24 mouse cellular contexts compared by ENCODE assay signal in the genomic region with DNA sequence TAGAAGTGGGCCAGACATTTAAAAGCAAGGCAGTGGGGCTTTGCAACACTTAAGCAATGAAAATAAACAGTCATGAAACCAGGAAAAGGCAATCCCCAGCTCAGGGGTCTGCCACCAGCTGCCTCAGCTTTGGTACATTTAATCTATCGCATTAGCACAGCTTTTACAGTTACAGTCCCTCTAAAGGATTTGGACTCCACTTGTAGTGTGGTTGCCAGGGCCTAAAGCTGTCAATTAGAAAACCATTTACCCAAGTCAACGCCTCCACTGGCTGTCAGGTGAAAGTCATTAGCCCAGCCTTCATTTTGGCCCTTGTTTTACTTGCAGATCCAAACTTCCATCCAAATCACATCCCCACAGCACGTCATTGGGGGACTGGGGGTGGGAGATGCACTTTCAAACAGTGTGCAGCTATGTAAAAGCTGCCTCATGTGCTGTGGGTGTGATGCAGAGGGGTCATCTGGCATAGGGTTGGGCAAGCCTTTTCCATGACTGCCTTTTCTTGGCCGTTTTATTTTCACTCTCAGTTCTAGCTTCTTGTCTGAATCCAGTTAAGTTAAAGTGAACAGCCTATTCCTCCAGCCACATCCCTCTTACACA.
A peak's percentile ranks its signal among the peaks of the same experiment; 100 is the strongest.
DNase-seq lines count a peak whose midpoint lies in the region; ATAC-seq and TF ChIP-seq lines count a peak whose summit lies in the region.
"Had no signal": no experiment of that assay in that cellular context is flagged by ENCODE, and none has a peak within 500 bp of the region (broad histone marks: within the 10 kb centered on the region; RNA-seq: fewer than 3 reads in every experiment).

No protein-coding gene starts in this region.

- H3K27ac ChIP-seq in hindbrain, embryonic 14.5 days, result no peak overlapping the region
- no peak overlapping the region for H3K27ac ChIP-seq in hindbrain, embryonic 10.5 days
- no peak overlapping the region for H3K27ac ChIP-seq in kidney, adult 2 months (ENCODE audit: insufficient read depth, low read depth, low read length)
- H3K27ac ChIP-seq in midbrain, embryonic 16.5 days (ENCODE audit: low read length), result no peak overlapping the region
- H3K27ac ChIP-seq in midbrain, embryonic 13.5 days, result no peak overlapping the region
- H3K27ac ChIP-seq in midbrain, postnatal 0 days (ENCODE audit: low read depth, low read length), result no peak overlapping the region
- no peak overlapping the region for H3K27ac ChIP-seq in left cerebral cortex, adult 2 months
- H3K27ac ChIP-seq: intestine, embryonic 15.5 days; liver, embryonic 12.5 days; midbrain, embryonic 12.5 days had no signal

- H3K9ac ChIP-seq in hindbrain, embryonic 14.5 days, result no peak overlapping the region
- H3K9ac ChIP-seq in midbrain, embryonic 16.5 days (ENCODE audit: low read depth, low read length), result no peak overlapping the region
- H3K9ac ChIP-seq in midbrain, embryonic 13.5 days (replicated peaks), result no peak overlapping the region
- H3K9ac ChIP-seq in midbrain, postnatal 0 days (replicated peaks; ENCODE audit: low read length, poor library complexity, severe bottlenecking), result no peak overlapping the region
- H3K9ac ChIP-seq: intestine, embryonic 15.5 days; liver, embryonic 12.5 days; midbrain, embryonic 12.5 days had no signal

- intact Hi-C loops in left cerebral cortex, adult 2 months (cut with DNase I), result no loop called here

- no peak for TF ChIP-seq CTCF in kidney, adult 2 months (conservative IDR thresholded peaks at IDR 0.05; ENCODE audit: insufficient read depth, insufficient read length, low read depth, low read length)
- TF ChIP-seq CTCF in midbrain, postnatal 0 days (IDR thresholded peaks at IDR 0.05), result no peak
- no peak for TF ChIP-seq CTCF in left cerebral cortex, adult 2 months (IDR thresholded peaks at IDR 0.05)

- H3K36me3 ChIP-seq in hindbrain, embryonic 14.5 days (replicated peaks; ENCODE audit: control insufficient read depth, insufficient read depth), result no peaks in the 10 kb centered on the region
- H3K36me3 ChIP-seq in hindbrain, embryonic 10.5 days, result no peaks in the 10 kb centered on the region
- H3K36me3 ChIP-seq in kidney, adult 2 months (ENCODE audit: control insufficient read depth, insufficient read depth, low read length), result no peaks in the 10 kb centered on the region
- H3K36me3 ChIP-seq in midbrain, embryonic 16.5 days (ENCODE audit: control insufficient read depth, insufficient read depth, low read length), result no peaks in the 10 kb centered on the region
- no peaks in the 10 kb centered on the region for H3K36me3 ChIP-seq in midbrain, embryonic 13.5 days
- H3K36me3 ChIP-seq in midbrain, postnatal 0 days (ENCODE audit: insufficient read depth, low read length), result no peaks in the 10 kb centered on the region
- H3K36me3 ChIP-seq: G1E; intestine, embryonic 15.5 days; liver, embryonic 12.5 days; midbrain, embryonic 12.5 days had no signal

- 69% methylated on average over 4 of the region's 4 CpGs for WGBS in hindbrain, embryonic 14.5 days
- 75% methylated on average over 4 of the region's 4 CpGs for WGBS in hindbrain, embryonic 10.5 days
- 55% methylated on average over 4 of the region's 4 CpGs for WGBS in kidney, adult 2 months
- 61% methylated on average over 4 of the region's 4 CpGs for WGBS in midbrain, embryonic 16.5 days
- 73% methylated on average over 4 of the region's 4 CpGs for WGBS in midbrain, embryonic 13.5 days
- WGBS in midbrain, postnatal 0 days, result 68% methylated on average over 4 of the region's 4 CpGs

- ATAC-seq in hindbrain, embryonic 14.5 days (ENCODE audit: low FRiP score), result peak; percentile 31; the same call in 1 of the 2 replicates
- 0 out of 2 replicates have a peak, but pooled peaks have one; percentile 25 for ATAC-seq in midbrain, embryonic 16.5 days
- no peak for ATAC-seq in midbrain, embryonic 13.5 days
- no peak for ATAC-seq in midbrain, postnatal 0 days (ENCODE audit: low FRiP score)
- ATAC-seq: intestine, embryonic 15.5 days; liver, embryonic 12.5 days; Patski had no signal

- H3K4me2 ChIP-seq in hindbrain, embryonic 14.5 days (replicated peaks), result no peak overlapping the region
- no peak overlapping the region for H3K4me2 ChIP-seq in midbrain, embryonic 16.5 days (ENCODE audit: low read length)
- H3K4me2 ChIP-seq in midbrain, embryonic 13.5 days (replicated peaks), result no peak overlapping the region
- H3K4me2 ChIP-seq in midbrain, postnatal 0 days (ENCODE audit: low read depth, low read length, poor library complexity, severe bottlenecking), result no peak overlapping the region
- H3K4me2 ChIP-seq: intestine, embryonic 15.5 days; liver, embryonic 12.5 days; midbrain, embryonic 12.5 days had no signal

- no peak for TF ChIP-seq POLR2A in kidney, adult 2 months (IDR thresholded peaks at IDR 0.05; ENCODE audit: low read depth, low read length)

- H3K9me3 ChIP-seq in hindbrain, embryonic 14.5 days (ENCODE audit: control insufficient read depth, low read length), result no peaks in the 10 kb centered on the region
- H3K9me3 ChIP-seq in hindbrain, embryonic 10.5 days, result no peaks in the 10 kb centered on the region
- H3K9me3 ChIP-seq in midbrain, embryonic 16.5 days (replicated peaks; ENCODE audit: control insufficient read depth, low read length, poor library complexity, severe bottlenecking), result no peaks in the 10 kb centered on the region
- no peaks in the 10 kb centered on the region for H3K9me3 ChIP-seq in midbrain, embryonic 13.5 days
- H3K9me3 ChIP-seq in midbrain, postnatal 0 days (ENCODE audit: low read length), result no peaks in the 10 kb centered on the region
- H3K9me3 ChIP-seq: G1E; intestine, embryonic 15.5 days; liver, embryonic 12.5 days; midbrain, embryonic 12.5 days had no signal

- H3K4me1 ChIP-seq in hindbrain, embryonic 14.5 days (replicated peaks; ENCODE audit: control insufficient read depth, insufficient read depth, low read length), result no peaks in the 10 kb centered on the region
- no peaks in the 10 kb centered on the region for H3K4me1 ChIP-seq in hindbrain, embryonic 10.5 days (replicated peaks)
- no peaks in the 10 kb centered on the region for H3K4me1 ChIP-seq in kidney, adult 2 months (ENCODE audit: control insufficient read depth, insufficient read depth, low read length)
- no peaks in the 10 kb centered on the region for H3K4me1 ChIP-seq in midbrain, embryonic 16.5 days (ENCODE audit: control insufficient read depth, insufficient read depth, low read length)
- H3K4me1 ChIP-seq in midbrain, embryonic 13.5 days (replicated peaks), result no peaks in the 10 kb centered on the region
- no peaks in the 10 kb centered on the region for H3K4me1 ChIP-seq in midbrain, postnatal 0 days (ENCODE audit: insufficient read depth, low read length)
- H3K4me1 ChIP-seq: intestine, embryonic 15.5 days; liver, embryonic 12.5 days; midbrain, embryonic 12.5 days had no signal

- H3K27me3 ChIP-seq in hindbrain, embryonic 14.5 days (ENCODE audit: control insufficient read depth, insufficient read depth, low read length), result no peaks in the 10 kb centered on the region
- H3K27me3 ChIP-seq in hindbrain, embryonic 10.5 days (ENCODE audit: insufficient read depth, poor library complexity, severe bottlenecking), result no peaks in the 10 kb centered on the region
- H3K27me3 ChIP-seq in kidney, adult 2 months (replicated peaks; ENCODE audit: control insufficient read depth, insufficient read depth, low read length), result no peaks in the 10 kb centered on the region
- H3K27me3 ChIP-seq in midbrain, embryonic 16.5 days (ENCODE audit: control insufficient read depth, insufficient read depth, low read depth, low read length), result no peaks in the 10 kb centered on the region
- no peaks in the 10 kb centered on the region for H3K27me3 ChIP-seq in midbrain, embryonic 13.5 days
- H3K27me3 ChIP-seq in midbrain, postnatal 0 days (ENCODE audit: insufficient read depth, low read length), result no peaks in the 10 kb centered on the region
- H3K27me3 ChIP-seq: CH12.LX; intestine, embryonic 15.5 days; liver, embryonic 12.5 days; midbrain, embryonic 12.5 days; Patski had no signal

- no peak for DNase-seq in hindbrain, embryonic 14.5 days (ENCODE audit: low spot score)
- DNase-seq in hindbrain, embryonic 10.5 days (ENCODE audit: low spot score), result no peak
- peak; percentile 63 for DNase-seq in kidney, adult 2 months
- no peak for DNase-seq in kidney, postnatal 4 days
- peak; percentile 44 for DNase-seq in midbrain, postnatal 0 days (ENCODE audit: low spot score)
- DNase-seq in left cerebral cortex, adult 2 months (ENCODE audit: extremely low spot score in 1 of 2, low spot score in 2 of 2), result no peak
- DNase-seq: B cell, adult 2 months; cerebellum, adult 11-12 months; gastrocnemius, postnatal 36 days; heart, postnatal 36 days; layer of hippocampus, adult 9-11 months; lung, adult 18-20 months; lung, postnatal 10 days; right cerebral cortex, adult 18-20 months; right cerebral cortex, postnatal 4 days; thymus, postnatal 14 days had no signal

- H3K4me3 ChIP-seq in hindbrain, embryonic 14.5 days (replicated peaks; ENCODE audit: low read length), result no peak overlapping the region
- H3K4me3 ChIP-seq in hindbrain, embryonic 10.5 days, result no peak overlapping the region
- no peak overlapping the region for H3K4me3 ChIP-seq in kidney, adult 2 months (ENCODE audit: insufficient read depth, low read depth, low read length)
- H3K4me3 ChIP-seq in midbrain, embryonic 16.5 days (ENCODE audit: low read depth, low read length), result no peak overlapping the region
- H3K4me3 ChIP-seq in midbrain, embryonic 13.5 days (replicated peaks), result no peak overlapping the region
- H3K4me3 ChIP-seq in midbrain, postnatal 0 days (ENCODE audit: low read depth, low read length), result no peak overlapping the region
- H3K4me3 ChIP-seq in left cerebral cortex, adult 2 months, result no peak overlapping the region
- H3K4me3 ChIP-seq: intestine, embryonic 15.5 days; liver, embryonic 12.5 days; midbrain, embryonic 12.5 days had no signal

Comparison
In these comparisons a context has a peak if more than half of its experiments do, and no peak if none do; other contexts are left out.
1. ATAC-seq: peak in hindbrain, embryonic 14.5 days (single experiment) and midbrain, embryonic 16.5 days (single experiment); none in midbrain, embryonic 13.5 days (single experiment) and midbrain, postnatal 0 days (single experiment).
2. DNase-seq: peak in kidney, adult 2 months (single experiment) and midbrain, postnatal 0 days (single experiment); none in hindbrain, embryonic 14.5 days (single experiment), hindbrain, embryonic 10.5 days (single experiment), kidney, postnatal 4 days (0 of 2) and left cerebral cortex, adult 2 months (0 of 2).